Mouse (Mus musculus) kidney, postnatal 10 days (tissue): Measurements from ENCODE around the gene Rho.

Source experiments
- DNase-seq: peaks from one replicate; pipeline ENCODE4 v3.0.0; 2021; ENCODE audit warnings: mixed read lengths

Rho gene

GRCm38 (mm10) chr6:115931639-115932038 is at the start of gene Rho:
TSS of gene Rho (plus strand) at chr6:115931748.
- DNase-seq = no peak

GRCm38 (mm10) chr6:115884018-115884417 is 47.5 kb upstream of the Rho start:
- peak; percentile 54 for DNase-seq

- DNase-seq = no peak
These were observed 44.7 kb upstream of the Rho start for GRCm38 (mm10) chr6:115886894-115887293.

- DNase-seq = peak; percentile 47
These were observed 43.3 kb upstream of the Rho start for GRCm38 (mm10) chr6:115888296-115888695.

GRCm38 (mm10) chr6:115890601-115891000 is 40.9 kb upstream of the Rho start:
- DNase-seq = no peak

- peak; percentile 52 for DNase-seq
These were observed 40.5 kb upstream of the Rho start for GRCm38 (mm10) chr6:115891061-115891460.

- peak; percentile 86 for DNase-seq
These were observed 40.0 kb upstream of the Rho start for GRCm38 (mm10) chr6:115891497-115892061.

- no peak for DNase-seq
These were observed 39.2 kb upstream of the Rho start for GRCm38 (mm10) chr6:115892363-115892762.

- DNase-seq = no peak
These were observed 35.2 kb upstream of the Rho start for GRCm38 (mm10) chr6:115896346-115896745.

- DNase-seq = no peak
These were observed 34.4 kb upstream of the Rho start for GRCm38 (mm10) chr6:115897117-115897516.

GRCm38 (mm10) chr6:115897926-115898520 is 33.5 kb upstream of the Rho start:
- no peak for DNase-seq

GRCm38 (mm10) chr6:115901062-115901461 is 30.5 kb upstream of the Rho start:
- DNase-seq = peak; percentile 91

- DNase-seq = peak; percentile 71
These were observed 30.0 kb upstream of the Rho start for GRCm38 (mm10) chr6:115901489-115901931.

GRCm38 (mm10) chr6:115902545-115902944 is 29.0 kb upstream of the Rho start:
- DNase-seq = no peak

- no peak for DNase-seq
These were observed 26.0 kb upstream of the Rho start for GRCm38 (mm10) chr6:115905568-115905967.

GRCm38 (mm10) chr6:115906455-115906854 is 25.1 kb upstream of the Rho start:
- no peak for DNase-seq

- DNase-seq = no peak
These were observed 24.7 kb upstream of the Rho start for GRCm38 (mm10) chr6:115906871-115907270.

- no peak for DNase-seq
These were observed 23.0 kb upstream of the Rho start for GRCm38 (mm10) chr6:115908421-115908982.

- no peak for DNase-seq
These were observed 22.5 kb upstream of the Rho start for GRCm38 (mm10) chr6:115909052-115909451.

- DNase-seq = peak; percentile 84
These were observed 21.6 kb upstream of the Rho start for GRCm38 (mm10) chr6:115909940-115910339.

- DNase-seq = no peak
These were observed 19.8 kb upstream of the Rho start for GRCm38 (mm10) chr6:115911763-115912162.

- DNase-seq = no peak
These were observed 18.1 kb upstream of the Rho start for GRCm38 (mm10) chr6:115913482-115913881.

- no peak for DNase-seq
These were observed 16.9 kb upstream of the Rho start for GRCm38 (mm10) chr6:115914511-115915202.
